Mouse (Mus musculus): ENCODE results near the gene Rsc1a1. TPM values are rescaled to one million over a fixed set of nuclear protein-coding genes. Genes with fewer than 3 reads are reported as not detected.

The Rsc1a1 gene
- total RNA-seq, 4 experiments from 2014 or later = 1.2 to 4.0 TPM; not detected in 2

DNA sequence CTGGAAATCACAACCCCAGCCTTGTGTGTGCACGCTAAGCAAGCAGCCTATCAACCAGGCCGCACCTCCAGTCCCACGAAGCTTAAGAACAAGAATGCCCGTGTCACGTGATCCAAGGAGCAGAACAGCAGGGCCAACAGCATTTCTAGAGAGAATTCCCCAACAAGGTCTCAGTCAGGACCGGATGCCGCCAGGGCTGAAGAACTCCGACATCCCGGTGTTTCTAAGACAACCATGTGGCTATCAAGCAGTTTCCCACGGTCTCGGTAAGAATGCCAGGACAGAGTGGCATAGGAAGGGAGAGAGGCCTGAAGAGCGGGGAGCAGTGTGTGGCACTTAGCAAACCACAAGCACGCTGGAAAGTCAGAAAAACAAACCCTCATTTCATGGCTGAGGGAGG is 31.6 kb downstream of the Rsc1a1 start:
- no peak for DNase-seq (ENCODE audit: low spot score)

- DNase-seq (ENCODE audit: low spot score) = no peak
Observed at GRCm38 (mm10) chr4:141653044-141653443, 32.4 kb downstream of the Rsc1a1 start.

DNA sequence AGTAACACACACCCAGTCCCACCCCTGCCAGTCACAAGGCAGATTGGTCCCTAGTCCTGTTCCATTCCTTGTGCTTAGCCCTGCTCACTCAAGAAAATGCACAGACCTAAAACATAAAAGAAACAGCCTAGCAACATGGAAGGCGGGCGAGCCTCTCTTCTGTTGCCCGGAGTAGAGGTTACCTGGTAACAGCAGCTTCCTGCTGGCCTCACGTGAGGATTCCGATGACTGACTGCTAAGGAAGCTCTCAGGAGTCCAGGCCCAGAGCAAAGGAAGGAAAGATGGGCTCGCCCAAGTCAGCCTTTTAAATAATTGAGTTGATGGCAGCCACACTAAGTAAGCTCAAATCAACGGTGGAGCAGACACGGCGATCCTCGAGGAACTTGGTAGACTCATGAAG is 33.5 kb downstream of the Rsc1a1 start:
- no peak for DNase-seq (ENCODE audit: low spot score)

- DNase-seq (ENCODE audit: low spot score) = peak; percentile 53
Observed at GRCm38 (mm10) chr4:141651286-141651685, 34.1 kb downstream of the Rsc1a1 start.

- DNase-seq (ENCODE audit: low spot score) = no peak
Observed at GRCm38 (mm10) chr4:141649244-141649643, 36.2 kb downstream of the Rsc1a1 start.

- peak; percentile 68 for DNase-seq (ENCODE audit: low spot score)
Observed at GRCm38 (mm10) chr4:141648262-141648661, 37.1 kb downstream of the Rsc1a1 start.

GRCm38 (mm10) chr4:141647187-141647586 is 38.2 kb downstream of the Rsc1a1 start:
- DNase-seq (ENCODE audit: low spot score) = no peak

- DNase-seq (ENCODE audit: low spot score) = no peak
Observed at GRCm38 (mm10) chr4:141645988-141646387, 39.4 kb downstream of the Rsc1a1 start.

DNA sequence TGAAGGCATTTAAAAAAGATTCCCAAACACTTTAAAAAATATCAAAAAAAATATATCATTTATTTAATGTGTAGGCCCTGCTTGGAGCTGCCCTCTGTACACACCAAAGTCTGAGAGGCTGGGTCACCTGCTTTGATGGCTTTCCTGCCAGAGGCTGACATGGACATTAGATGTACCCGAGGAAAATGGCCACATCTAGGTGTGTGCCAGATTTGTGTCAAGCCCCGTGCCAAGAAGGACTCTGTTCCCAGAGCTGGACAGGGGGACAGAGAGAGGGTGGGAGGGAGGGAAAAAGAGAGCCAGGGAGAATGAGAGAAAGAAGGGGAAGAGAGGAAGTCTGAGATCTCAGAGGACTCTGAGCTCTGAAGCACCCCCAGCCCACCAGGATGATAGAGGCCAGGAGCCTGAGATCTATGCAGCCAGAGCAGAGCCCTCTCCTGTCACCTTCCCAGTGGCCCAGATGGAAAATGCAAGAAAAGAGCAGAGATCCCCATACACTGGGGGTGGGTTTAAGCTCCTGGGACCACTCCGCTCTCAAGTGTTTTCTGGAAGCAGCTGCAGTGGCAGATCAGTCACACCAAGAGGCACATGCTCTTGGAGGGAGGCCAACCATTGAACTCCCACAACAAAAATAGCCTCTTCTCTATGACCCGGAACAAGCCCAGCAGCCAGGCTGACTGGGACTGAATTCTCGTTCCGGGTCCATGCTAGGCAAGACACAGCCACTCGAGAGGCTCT is 42.1 kb downstream of the Rsc1a1 start:
- peak; percentile 89 for DNase-seq (ENCODE audit: low spot score)

DNA sequence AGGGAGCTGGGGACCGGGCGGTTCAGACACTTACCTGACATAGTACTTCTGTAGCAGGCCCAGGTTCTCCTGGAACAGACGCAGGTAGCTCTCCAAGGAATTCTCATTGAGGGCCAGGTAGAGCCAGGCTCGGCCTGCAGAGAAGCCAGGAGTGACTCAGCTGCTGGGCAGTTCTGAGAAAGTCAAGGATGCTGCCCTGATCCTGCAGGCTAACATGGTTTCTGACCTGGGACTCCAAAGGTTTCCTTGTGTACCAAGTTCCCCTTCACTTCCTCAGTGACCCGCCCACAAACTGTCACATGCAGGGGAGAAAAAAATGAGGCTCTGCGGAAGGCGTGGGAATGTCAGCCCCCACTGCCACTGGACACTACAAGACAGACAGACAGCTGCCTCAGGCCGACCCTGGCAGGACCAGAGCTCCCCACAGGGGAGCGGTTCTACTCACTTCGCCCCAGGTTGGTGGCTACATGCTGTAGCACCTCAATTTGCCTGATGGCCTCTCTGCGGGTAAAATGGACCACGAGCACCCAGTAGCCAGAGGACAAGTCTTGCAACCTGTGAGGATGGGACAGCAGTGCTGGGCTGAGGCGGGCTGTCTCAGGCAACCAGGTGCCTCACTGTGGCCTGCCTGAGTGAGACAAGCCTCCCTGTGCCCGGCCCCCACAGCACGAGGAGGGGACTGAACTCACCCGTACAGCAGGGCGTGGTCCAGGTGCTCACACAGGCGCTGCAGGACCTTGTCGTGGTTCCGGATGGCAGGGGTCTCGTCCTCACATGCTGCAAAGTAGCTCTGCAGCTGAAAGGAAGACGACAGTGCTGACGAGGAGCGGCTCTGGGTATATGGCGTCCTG is 43.2 kb downstream of the Rsc1a1 start:
- DNase-seq (ENCODE audit: low spot score) = no peak

- peak; percentile 79 for DNase-seq (ENCODE audit: low spot score)
Observed at GRCm38 (mm10) chr4:141641353-141641771, 44.0 kb downstream of the Rsc1a1 start.

DNA sequence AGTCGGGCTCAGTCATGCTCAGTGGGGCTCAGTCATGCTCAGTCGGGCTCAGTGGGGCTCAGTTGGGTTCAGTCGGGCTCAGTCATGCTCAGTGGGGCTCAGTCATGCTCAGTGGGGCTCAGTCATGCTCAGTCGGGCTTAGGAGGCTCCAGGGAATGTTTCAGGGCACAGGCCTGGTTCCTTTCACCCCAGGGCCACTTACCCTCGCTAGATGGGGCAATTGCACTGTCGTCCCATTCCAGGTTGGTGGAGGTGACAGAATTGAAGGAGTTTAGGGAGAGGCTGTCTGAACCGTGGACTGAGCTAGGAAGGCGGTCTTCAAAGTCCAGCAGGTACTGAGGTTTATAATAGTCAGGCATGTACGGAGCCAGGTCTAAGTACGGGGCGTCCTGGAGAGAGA is 45.9 kb downstream of the Rsc1a1 start:
- DNase-seq (ENCODE audit: low spot score) = no peak

DNA sequence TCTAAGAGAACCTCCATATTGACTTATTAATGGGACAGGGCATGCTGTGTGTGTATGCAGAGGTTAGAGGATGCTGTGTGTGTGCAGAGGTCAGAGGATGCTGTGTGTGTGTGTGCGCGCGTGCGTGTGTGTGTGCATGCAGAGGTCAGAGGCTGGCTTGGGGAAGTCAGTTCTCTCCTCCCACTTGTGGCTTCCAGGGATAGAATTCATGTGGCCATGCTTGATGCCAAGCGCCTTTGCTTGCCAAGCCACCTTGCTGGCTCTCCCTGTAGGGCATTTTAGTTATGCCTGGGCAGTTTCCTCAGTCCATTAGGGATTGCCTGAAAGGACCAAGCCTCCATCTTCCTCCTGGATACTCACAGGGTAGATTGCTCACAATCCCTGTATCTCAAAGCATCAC is 48.7 kb downstream of the Rsc1a1 start:
- peak; percentile 60 for DNase-seq (ENCODE audit: low spot score)

GRCm38 (mm10) chr4:141635991-141636390 is 49.4 kb downstream of the Rsc1a1 start:
- DNase-seq (ENCODE audit: low spot score) = no peak

Other genes with a start within 250 kb of the Rsc1a1 start
- 1 to 10 TPM in 1 of 4 experiments, under 1 TPM in 3; 0.82 to 1.5 (median 0.93) TPM for gene Srarp, start 249.5 kb downstream of the Rsc1a1 start, total RNA-seq (2022)
- gene Zbtb17, start 240.9 kb downstream of the Rsc1a1 start, total RNA-seq (2022) = 10 to 100 TPM; 24.8 to 28.4 (median 26.5) TPM
- 10 to 100 TPM; 29.2 to 32.2 (median 30.1) TPM for gene Spen, start 147.0 kb downstream of the Rsc1a1 start, total RNA-seq (2022)
- 100 to 1,000 TPM; 221 to 281 (median 251) TPM for gene Fblim1, start 79.5 kb downstream of the Rsc1a1 start, total RNA-seq (2022)
- 10 to 100 TPM; 15.0 to 19.3 (median 16.5) TPM for gene Tmem82, start 67.0 kb downstream of the Rsc1a1 start, total RNA-seq (2022)
- gene Slc25a34, start 61.8 kb downstream of the Rsc1a1 start, total RNA-seq (2022) = 100 to 1,000 TPM; 124 to 157 (median 144) TPM
- gene Plekhm2, start 20.7 kb downstream of the Rsc1a1 start, total RNA-seq (2022) = 100 to 1,000 TPM; 113 to 133 (median 117) TPM
- 10 to 100 TPM; 26.1 to 34.6 (median 29.1) TPM for gene Ddi2, start 37.8 kb upstream of the Rsc1a1 start, total RNA-seq (2022)
- under 1 TPM in 3 of 4 experiments, not detected in 1; 0.44 to 0.66 (median 0.63) TPM for gene Agmat, start 61.1 kb upstream of the Rsc1a1 start, total RNA-seq (2022)
- gene Dnajc16, start 105.3 kb upstream of the Rsc1a1 start, total RNA-seq (2022) = 10 to 100 TPM; 23.2 to 28.7 (median 25.0) TPM
- gene Casp9, start 108.0 kb upstream of the Rsc1a1 start, total RNA-seq (2022) = 10 to 100 TPM in 2 of 4 experiments, 1 to 10 TPM in 2; 7.9 to 10.7 (median 10.0) TPM
- gene Cela2a, start 140.6 kb upstream of the Rsc1a1 start, total RNA-seq (2022) = 1 to 10 TPM in 1 of 4 experiments, not detected in 3; 1.0 TPM
- not detected for gene Ctrc, start 160.8 kb upstream of the Rsc1a1 start, total RNA-seq (2022)
- 10 to 100 TPM; 18.1 to 21.4 (median 19.6) TPM for gene Efhd2, start 189.3 kb upstream of the Rsc1a1 start, total RNA-seq (2022)

All from heart, adult 8-10 months (tissue).